Mouse (Mus musculus) right cerebral cortex, postnatal 14 days (tissue): ENCODE data around the gene Plekhm2.

Experiments
- DNase-seq: peaks from one replicate; pipeline ENCODE4 v3.0.0; 2022

Plekhm2 gene

GRCm38 (mm10) chr4:141602523-141603223, 62.0 kb downstream of the Plekhm2 start:
- no peak for DNase-seq

GRCm38 (mm10) chr4:141601148-141601862, 63.4 kb downstream of the Plekhm2 start:
- no peak for DNase-seq

GRCm38 (mm10) chr4:141600364-141600763, 64.3 kb downstream of the Plekhm2 start:
- no peak for DNase-seq

- DNase-seq = no peak
Measured at GRCm38 (mm10) chr4:141599251-141600141, 65.2 kb downstream of the Plekhm2 start.

GRCm38 (mm10) chr4:141598894-141599250, 65.8 kb downstream of the Plekhm2 start:
- DNase-seq = no peak

- no peak for DNase-seq
Measured at GRCm38 (mm10) chr4:141598199-141598893, 66.4 kb downstream of the Plekhm2 start.

- DNase-seq = no peak
Measured at GRCm38 (mm10) chr4:141596700-141597328, 67.9 kb downstream of the Plekhm2 start.

- DNase-seq = no peak
Measured at GRCm38 (mm10) chr4:141595605-141596268, 69.0 kb downstream of the Plekhm2 start.

- no peak for DNase-seq
Measured at GRCm38 (mm10) chr4:141595138-141595537, 69.6 kb downstream of the Plekhm2 start.

- DNase-seq = no peak
Measured at GRCm38 (mm10) chr4:141591547-141591946, 73.2 kb downstream of the Plekhm2 start.

GRCm38 (mm10) chr4:141583919-141584318, 80.8 kb downstream of the Plekhm2 start:
- no peak for DNase-seq

- no peak for DNase-seq
Measured at GRCm38 (mm10) chr4:141581051-141581450, 83.6 kb downstream of the Plekhm2 start.

GRCm38 (mm10) chr4:141578833-141579232, 85.9 kb downstream of the Plekhm2 start:
- DNase-seq = no peak

GRCm38 (mm10) chr4:141576877-141577276, 87.8 kb downstream of the Plekhm2 start:
- no peak for DNase-seq

GRCm38 (mm10) chr4:141576404-141576803, 88.3 kb downstream of the Plekhm2 start:
- DNase-seq = no peak
